Mouse (Mus musculus): Measurements from ENCODE around the gene Mymx.
A peak's percentile ranks its signal among the peaks of the same experiment; 100 is the strongest.

The Mymx gene

GRCm38 (mm10) chr17:45572103-45573086 is 29.5 kb downstream of the Mymx start:
- DNase-seq (ENCODE audit: low read depth, low spot score), result peak; percentile 89

GRCm38 (mm10) chr17:45569999-45570398 is 31.9 kb downstream of the Mymx start:
- no peak for DNase-seq (ENCODE audit: low read depth, low spot score)

GRCm38 (mm10) chr17:45568990-45569389 is 32.9 kb downstream of the Mymx start:
- no peak for DNase-seq (ENCODE audit: low read depth, low spot score)

DNA sequence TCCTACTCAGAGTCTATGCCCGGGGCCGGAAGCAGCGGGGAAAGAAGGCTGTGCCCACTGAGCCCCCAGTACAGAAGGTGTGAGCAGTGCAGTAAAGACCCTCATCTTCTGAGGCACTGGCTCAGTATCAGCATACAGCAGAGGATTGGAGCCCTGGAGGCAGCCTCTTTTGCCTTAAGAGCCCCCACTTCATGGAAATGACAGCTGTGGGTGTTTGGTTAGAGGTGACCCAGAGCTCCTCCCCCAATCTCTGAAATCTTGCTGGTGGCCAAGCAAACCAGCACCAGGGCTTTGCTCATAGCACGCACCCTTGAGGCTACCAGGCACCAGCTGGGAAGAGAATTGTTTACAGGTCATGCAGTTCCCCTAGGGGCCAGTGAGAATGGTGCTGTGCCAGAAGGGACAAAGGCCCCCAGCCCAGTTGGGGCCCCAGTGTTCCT is 34.7 kb downstream of the Mymx start:
- DNase-seq (ENCODE audit: low read depth, low spot score), result no peak

- no peak for DNase-seq (ENCODE audit: low read depth, low spot score)
These were observed 35.3 kb downstream of the Mymx start for GRCm38 (mm10) chr17:45566360-45567161.

DNA sequence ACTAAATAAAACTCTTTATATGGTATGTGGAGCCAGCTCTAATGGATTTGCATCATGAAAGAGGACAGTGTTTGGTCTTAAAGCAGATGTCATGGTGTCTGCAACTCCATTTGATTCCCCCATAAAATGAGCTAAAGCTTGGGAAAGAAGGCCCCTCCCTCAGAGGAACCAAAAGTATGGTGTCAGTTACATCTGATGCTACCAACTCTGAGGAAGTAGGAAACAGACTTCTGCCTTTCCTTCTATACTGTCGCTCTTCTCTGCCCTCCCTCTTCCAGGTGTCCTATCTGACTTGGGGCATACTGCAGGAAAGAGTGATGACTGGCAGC is 35.9 kb downstream of the Mymx start:
- DNase-seq (ENCODE audit: low read depth, low spot score), result no peak

DNA sequence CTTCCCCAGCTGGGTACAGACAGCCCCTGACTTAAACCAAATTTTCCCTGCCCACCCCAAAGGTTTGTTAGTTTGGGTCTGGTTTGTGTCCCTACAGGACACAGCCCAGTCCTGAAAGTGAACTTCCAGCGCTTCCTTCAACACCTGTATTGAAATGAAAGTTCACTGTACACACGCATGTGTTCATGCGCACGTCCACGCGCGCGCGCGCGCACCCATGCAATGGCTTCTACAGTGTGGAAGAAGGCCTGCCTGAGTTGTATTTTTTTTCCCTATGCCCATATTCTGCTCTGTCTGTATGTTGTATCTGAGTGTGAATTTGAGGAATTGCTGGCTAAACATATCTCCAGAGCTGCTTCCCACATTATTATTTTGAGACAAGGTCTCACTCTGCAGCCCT is 36.8 kb downstream of the Mymx start:
- DNase-seq (ENCODE audit: low read depth, low spot score), result no peak

DNA sequence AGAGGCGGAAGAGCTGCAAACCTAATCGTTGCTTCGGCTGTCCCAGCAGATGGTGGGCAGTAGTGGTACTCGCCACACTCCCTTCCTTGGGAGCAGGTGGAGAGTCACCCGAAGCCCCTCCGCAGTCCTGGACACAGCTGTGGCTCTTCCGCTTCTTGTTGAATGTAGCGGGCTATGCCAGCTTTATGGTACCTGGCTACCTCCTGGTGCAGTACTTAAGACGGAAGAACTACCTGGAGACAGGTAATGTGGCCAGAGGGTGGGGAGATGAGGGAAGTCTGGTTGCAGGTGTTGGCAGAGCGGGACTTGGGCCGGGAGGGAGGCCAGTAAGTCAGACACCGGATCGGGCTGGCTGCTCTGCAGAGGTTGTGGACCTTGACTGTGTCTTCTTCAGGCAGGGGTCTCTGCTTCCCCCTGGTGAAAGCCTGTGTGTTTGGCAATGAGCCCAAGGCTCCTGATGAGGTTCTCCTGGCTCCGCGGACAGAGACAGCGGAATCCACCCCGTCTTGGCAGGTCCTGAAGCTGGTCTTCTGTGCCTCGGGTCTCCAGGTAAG is 37.3 kb downstream of the Mymx start:
- DNase-seq (ENCODE audit: low read depth, low spot score), result no peak

DNA sequence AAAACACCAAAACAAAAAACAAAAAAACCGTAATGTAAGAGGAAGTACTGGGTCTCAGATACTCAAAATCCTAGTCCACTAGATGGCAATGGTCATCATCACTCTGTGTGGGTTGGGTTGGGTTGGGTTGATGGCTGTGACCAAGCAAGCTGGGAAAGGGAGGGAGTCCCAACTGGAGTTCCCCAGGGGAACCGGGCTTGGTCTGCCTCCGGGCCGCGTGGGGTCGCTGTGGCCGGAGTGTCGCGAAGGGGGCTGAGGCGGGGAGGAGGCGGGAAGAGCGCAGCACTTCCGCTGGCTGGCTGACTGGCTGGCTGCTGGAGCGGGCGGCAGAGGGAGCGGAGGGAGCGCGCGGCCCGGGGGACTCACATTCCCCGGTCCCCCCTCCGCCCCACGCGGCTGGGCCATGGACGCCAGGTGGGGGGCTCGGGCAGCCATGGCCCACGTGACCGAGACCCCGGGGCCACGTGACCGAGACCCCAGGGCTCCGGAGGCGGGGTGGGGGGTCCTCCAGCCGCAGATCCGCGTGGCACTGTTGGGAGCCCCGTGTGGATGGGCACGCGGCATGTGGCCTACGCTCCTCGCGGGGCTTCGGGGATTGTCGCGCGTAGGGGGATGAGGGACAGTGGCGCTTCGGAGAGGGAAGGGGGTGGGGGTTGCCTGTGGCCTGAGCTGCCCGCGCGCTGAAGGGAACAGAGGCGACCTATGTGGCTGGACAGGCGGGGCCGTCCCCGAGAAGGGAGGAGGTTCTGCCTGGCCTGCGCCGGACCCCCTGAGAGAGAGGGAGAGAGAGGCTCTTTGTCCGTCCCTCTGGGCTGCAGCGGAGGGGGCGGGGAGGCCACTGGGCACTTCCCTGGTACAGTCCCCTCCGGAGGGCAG is 38.0 kb downstream of the Mymx start, which contains the start of gene Slc35b2:
Gene Slc35b2 (plus strand): TSS at position 220 of the 876 bp plus-strand sequence.
- DNase-seq (ENCODE audit: low read depth, low spot score), result peak; percentile 94

DNA sequence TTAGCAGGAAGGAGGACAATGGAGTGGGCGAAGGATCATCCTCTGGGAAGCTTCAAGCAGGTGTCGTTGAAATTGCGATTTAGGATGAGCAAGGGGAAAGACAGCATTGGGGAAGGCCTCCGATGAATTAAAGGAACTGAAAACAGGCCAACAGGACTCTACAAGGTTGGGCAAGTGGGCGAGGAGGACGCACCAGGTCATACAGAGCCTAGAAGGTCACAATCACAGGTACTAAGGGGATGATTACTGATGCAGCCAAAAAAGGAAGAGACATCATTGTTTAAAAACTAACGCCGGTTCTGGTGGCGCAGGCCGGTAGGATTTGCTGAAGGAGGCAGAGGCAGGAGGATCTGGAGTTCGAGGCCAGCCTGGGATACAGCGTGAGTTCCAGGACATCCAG is 38.7 kb downstream of the Mymx start:
- DNase-seq (ENCODE audit: low read depth, low spot score), result no peak

- no peak for DNase-seq (ENCODE audit: low read depth, low spot score)
These were observed 42.0 kb downstream of the Mymx start for GRCm38 (mm10) chr17:45559732-45560525.

- no peak for DNase-seq (ENCODE audit: low read depth, low spot score)
These were observed 43.7 kb downstream of the Mymx start for GRCm38 (mm10) chr17:45557998-45558862.

- no peak for DNase-seq (ENCODE audit: low read depth, low spot score)
These were observed 44.6 kb downstream of the Mymx start for GRCm38 (mm10) chr17:45557246-45557824.

GRCm38 (mm10) chr17:45556514-45557245 is 45.2 kb downstream of the Mymx start:
- DNase-seq (ENCODE audit: low read depth, low spot score), result no peak

- DNase-seq (ENCODE audit: low read depth, low spot score), result no peak
These were observed 45.8 kb downstream of the Mymx start for GRCm38 (mm10) chr17:45556107-45556489.

DNA sequence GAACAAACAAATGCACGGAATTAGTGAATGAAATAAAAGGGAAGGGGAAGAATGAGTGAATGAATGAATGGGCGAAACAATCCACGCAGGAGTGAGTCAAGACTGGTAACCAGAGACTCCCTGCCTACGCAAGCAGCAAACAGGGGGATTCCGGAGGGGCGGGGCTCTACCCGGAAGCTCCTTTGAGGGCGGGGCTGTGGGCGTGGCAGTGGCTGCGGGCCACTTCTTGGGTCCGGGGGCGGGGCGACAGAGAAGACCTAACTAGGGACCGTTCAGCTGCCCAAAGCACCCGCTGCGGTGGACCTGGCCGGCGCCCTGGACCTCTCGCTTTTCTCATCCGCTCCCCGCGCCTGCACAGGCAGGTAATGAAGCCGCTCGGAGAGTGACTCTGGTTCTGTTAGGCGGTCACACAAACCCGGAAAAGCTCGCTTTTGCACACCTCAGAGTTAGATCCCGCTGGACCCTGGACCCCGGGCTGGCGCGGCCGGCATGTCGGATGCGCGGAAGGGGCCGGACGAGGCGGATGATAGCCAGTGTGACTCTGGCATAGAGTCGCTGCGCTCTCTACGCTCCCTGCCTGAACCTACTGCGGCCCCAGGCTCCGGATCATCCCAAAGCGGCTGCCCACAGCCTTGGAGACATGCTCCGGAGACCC is 46.3 kb downstream of the Mymx start, which contains the start of gene Nfkbie:
Gene Nfkbie (plus strand): TSS at position 252 of the 655 bp plus-strand sequence.
- peak; percentile 91 for DNase-seq (ENCODE audit: low read depth, low spot score)

GRCm38 (mm10) chr17:45554420-45554819 is 47.5 kb downstream of the Mymx start:
- no peak for DNase-seq (ENCODE audit: low read depth, low spot score)

- no peak for DNase-seq (ENCODE audit: low read depth, low spot score)
These were observed 48.8 kb downstream of the Mymx start for GRCm38 (mm10) chr17:45553065-45553464.
